Mouse (Mus musculus) gonadal fat pad, adult 2 months (tissue): ENCODE measurements around the gene Esrp2. TPM values are rescaled to one million over a fixed set of nuclear protein-coding genes. Genes with fewer than 3 reads are reported as not detected.

ENCODE experiments used
- DNase-seq: peaks from one replicate; pipeline ENCODE4 v3.0.0-alpha.2; 2012; ENCODE audit warnings: low read depth
- polyA plus RNA-seq: library from polyadenylated mRNA; depleted of rRNA; stranded (reverse); fragments of >200 nt; gene quantifications from 2 replicates; pipeline ENCODE4 v1.2.3, GENCODE M21; 2012

Gene Esrp2
- polyA plus RNA-seq, 1 experiment: 59.5 TPM

DNA sequence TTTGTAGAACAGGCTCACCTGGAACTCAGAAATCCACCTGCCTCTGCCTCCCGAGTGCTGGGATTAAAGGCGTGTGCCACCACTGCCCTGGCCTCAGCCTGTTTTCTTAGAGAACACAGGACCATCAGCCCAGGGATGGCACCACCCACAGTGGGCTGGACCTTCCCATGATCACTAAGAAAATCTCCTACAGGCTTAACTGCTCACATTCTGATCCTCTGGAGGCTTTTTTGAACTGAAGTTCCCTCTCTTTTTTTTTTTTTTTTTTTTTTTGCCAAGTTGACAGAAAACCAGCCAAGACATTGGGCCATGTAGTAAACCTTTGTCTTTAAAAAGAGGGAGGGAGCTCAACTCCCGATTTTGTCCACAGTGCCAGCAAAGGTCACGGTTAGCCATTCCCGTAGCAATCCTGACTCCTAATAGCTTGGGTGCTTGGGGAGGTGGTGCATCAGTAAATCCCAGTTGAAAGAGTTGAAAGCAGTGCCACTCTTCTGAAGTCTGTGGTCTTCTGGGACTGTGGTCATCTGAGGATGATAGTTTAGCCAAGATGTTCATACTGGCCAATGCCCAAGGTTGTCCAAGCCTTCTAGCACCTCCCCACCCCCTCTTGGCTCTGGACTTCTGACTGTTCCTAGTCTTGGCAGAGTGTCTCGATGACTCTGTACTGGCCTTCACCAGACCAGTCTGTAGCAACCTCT lies 11.2 kb upstream of the Esrp2 start:
- peak; percentile 68 for DNase-seq

DNA sequence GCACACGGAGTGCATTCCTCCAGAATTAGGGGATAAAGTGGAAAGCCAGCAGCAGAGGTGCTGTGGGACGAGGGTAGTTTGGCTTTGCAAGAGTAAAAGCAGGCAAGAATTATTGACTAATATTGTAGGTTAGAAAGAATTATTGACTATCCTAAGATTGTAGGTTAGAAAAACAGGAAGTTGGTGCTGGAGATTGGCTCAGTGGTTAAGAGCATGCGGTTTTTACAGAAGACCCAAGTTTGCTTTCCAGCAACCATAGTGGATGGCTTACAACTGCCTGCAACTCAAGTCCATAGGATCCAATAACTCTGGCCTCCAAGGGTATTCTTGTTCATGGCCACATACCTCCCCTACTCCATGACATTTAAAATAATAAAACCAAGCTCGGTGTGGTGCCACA lies 9.2 kb upstream of the Esrp2 start:
- no peak for DNase-seq

DNA sequence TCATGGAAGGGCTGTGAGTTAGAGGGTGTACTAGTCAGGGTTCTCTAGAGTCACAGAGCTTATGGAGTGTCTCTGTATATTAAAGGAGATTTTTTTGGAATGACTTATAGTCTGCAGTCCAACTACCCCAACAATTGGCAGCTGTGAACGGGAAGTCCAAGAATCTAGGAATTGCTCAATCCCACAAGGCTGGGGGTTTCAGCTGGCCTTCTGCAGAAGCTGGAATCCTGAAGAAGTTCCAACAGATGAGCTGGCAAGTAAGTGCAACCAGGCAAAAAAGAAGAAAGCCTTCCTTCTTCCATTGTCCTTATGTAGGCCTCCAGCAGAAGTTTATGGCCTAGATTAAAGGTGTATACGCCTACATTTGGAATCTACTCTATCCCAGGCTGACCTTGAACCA lies 8.6 kb upstream of the Esrp2 start:
- peak; percentile 84 for DNase-seq

DNA sequence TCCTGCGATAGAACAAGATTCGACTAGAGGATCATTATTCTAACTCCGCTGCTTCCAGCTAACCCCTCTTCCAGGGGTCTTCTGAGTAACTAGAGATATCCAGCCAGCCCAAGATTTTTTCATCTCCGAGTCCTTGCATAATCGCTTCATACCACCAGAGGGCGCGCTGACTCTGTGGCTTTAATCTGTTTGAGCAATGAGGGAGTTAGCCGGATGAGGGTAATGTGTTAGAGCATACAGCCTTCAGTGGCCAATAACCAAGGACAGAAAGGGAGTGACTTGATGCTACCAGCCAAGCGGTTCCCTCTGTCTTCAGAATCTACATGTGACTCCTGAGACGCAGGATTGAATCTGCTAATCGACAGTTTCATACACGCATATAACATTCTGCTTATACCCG lies 4.0 kb upstream of the Esrp2 start:
- no peak for DNase-seq

DNA sequence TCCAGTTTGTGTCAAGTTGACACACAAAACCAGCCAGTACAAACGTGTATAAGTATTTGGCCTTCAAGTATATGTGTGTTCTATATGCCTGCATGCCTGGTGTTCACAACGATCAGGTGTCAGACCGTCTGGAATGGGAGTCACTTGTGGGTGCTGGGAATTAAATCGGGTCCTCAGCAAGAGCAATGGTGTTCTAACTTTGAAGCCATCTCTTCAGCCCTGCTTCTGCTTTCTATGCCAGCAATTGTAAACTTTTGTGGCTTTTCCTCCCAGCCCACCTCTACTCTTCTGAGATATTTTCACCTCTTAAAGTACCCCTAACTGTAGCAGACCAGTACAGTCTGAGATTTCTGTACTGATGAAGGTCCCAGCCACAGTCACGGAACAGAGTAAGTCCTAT lies 3.4 kb upstream of the Esrp2 start:
- DNase-seq: no peak

DNA sequence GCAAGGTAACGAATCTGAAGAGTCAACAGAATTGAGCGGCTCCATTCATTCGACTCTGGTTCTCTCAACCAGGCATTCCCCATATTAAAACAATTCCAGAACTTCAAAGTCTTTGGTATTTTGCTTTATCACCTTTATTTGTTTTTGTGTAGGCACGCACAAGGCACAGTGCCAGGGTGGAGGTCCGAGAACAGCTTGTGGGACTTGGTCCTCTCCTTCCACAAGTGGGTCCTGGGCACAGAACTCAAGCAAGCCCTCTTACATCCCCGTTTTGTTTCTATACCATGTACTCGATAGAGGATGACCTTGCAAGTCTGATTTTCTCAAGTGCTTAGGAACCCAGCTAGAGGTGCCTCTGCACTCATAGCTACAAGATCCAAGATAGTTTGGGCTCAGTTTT lies 1.8 kb upstream of the Esrp2 start:
- DNase-seq: no peak

DNA sequence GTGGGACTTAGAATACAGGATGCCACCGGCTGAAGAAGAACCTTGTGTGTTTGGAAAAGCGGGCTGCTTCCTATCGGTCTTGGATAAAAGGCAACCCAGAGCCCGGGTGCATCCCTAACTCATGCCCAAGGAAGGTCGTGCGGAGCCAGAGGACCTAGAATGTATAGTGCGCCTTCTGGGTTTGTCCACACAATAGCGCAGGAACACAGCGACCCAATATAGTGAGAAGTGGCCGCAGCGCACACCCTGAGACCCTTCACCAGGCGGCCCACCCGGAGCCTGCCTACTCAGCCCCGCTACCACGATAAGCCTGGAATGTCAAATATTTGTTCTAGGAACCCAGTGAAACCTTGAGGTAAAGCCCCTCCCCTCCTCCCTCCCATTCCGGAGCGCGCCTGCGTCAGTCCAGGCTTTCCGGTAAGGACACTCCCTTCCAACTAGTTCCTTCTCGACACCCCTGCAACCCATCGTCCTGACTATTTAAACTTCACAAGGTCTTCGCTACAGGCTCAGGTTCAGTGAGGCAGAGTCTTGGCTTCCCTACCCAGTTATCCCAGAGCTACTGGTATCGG lies 1.2 kb upstream of the Esrp2 start:
- no peak for DNase-seq

DNA sequence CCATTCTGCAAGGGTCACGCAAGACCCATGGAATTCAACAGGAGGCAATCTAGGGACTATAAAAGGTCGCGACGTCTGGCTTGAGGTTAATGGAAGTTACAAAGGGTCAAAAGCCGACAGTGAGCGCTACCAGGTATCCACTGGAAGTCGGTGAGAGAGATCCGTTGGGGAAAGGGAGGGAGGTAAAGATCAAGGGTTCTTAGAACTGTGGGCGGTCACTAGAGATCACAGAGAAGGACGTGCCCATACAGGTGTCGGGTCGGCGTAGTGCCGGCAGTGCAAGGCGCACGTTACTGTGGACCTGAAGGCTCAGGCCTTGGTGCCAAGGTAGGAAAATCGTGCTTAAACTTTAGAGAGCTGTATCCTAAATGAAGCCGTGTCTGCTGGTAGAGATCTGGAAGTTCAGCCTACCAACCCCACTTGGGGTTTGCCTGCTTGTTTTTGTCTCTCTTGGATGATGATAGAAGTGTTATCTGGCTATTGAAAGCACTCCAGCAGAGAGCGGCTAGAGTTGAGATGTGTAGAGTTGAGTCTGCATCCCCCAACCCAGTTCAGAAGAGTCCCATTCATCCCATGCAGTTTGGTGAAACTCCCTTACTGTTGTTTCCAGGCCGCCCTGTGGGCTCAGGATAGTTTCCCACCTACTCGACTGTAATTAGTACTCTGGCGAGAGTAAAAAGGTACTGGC lies 588 bp upstream of the Esrp2 start:
- no peak for DNase-seq

DNA sequence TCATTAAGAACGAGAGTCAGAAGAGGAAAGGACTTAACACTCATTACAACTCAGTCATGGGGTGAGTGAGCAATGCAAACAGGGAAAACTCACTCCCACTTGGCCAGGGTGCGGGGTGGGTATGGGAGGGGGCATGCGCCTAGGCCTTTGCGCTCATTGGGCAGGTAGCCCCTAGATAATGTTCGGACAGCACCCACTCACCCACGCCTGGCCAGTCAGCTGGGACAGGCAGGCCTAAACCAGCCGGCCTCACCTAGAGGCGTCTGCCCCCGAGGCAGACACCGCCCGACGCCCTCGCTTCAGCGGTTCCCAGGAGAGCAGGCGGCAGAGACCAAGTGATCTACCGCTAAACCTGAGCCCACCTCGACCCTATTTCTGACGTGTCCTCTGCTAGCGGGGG lies 1.1 kb downstream of the Esrp2 start:
- no peak for DNase-seq

DNA sequence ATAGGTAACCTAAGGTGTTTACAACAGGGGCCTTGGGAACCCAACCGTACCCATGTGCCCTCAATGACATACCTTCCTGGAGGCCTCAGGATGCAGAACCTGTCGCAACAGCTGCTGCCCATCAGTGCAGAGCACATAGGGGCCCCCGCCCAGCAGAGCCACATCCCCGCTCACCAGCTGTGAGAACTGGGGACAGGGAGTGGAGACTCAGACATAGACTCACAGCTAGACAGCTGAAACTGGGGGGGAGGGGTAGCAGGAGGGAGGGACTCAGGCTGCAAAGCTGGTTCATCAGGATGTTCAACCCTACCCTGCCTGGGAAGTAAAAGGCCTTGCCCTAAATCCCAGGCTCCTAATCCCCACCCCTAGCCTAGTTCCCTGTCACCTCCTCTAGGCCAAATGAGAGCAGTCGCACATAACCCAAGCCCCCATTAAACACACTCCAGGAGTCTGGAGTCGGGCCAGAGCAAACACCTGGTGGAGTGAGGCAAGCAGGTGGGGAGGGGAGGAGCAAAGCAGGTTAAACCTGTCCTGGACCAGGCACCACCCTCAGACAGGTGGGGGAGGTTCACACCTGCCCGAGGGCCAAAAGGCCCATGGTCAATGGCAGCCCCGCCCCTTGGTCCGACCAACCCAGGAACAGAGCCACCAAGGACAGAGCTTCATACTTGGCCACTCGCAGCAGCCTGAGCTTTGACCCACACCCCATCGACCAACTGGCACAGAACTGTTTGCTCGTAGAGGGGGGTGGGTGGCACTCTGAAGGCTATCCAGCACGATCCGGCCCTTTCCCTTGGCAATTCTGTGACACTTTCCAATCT lies 1.8 kb downstream of the Esrp2 start:
- DNase-seq: peak; percentile 99

DNA sequence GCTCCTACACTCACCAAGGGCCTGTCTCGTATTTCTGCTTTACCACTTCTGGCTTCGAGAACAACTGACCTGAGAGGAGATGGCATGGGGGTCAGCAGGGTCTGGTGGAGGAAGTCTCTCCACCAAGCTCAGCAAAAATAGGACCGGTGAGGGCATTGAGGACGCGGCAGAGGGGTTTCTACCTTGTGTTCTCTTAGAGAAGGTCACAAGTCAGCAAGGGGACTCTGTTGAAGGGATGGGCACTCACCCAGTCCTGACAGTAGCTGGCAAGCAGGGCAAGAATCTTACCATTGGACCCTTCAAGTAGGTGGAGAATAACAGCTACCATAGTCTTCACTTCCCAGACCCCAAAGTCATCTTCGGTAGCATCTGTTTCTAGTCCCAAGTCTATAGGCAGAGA lies 2.8 kb downstream of the Esrp2 start:
- no peak for DNase-seq

DNA sequence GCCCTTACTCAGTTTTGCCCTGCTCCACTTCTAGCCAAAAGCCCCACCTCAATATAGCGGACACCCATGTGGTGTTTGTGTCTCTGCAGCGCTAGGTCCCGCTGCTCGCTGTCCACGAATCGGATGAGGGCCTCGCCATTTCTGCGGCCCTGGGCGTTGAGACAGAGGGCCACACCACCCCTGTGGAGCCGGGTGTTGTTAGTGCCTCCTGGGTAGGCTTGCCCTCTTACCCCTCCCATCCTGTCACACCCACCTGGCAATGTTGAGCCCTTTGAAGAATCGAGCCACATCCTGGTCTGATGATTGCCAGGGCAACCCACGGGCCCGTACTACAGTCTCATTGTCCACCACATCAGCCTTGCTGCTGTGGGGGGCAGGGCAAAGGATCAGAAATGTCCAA lies 3.2 kb downstream of the Esrp2 start:
- no peak for DNase-seq

DNA sequence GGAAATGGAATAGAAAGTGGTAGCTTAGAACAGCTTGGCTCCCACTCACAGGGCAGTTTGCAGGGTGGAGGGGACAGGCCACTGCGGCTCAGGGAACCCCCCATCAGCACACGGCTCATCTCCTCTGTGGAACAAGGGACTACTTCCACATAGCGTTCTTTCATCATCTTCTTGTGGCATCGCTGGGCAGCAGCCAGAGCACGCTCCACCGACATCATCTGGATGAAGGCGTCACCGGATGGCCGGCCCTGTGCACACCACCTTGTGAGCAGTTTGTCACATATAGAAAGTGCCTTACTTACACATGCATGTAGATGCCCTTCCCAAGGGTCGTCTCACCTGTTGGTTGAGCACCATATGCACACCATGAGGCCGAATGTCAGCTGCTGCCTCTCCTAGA lies 4.4 kb downstream of the Esrp2 start:
- DNase-seq: no peak

DNA sequence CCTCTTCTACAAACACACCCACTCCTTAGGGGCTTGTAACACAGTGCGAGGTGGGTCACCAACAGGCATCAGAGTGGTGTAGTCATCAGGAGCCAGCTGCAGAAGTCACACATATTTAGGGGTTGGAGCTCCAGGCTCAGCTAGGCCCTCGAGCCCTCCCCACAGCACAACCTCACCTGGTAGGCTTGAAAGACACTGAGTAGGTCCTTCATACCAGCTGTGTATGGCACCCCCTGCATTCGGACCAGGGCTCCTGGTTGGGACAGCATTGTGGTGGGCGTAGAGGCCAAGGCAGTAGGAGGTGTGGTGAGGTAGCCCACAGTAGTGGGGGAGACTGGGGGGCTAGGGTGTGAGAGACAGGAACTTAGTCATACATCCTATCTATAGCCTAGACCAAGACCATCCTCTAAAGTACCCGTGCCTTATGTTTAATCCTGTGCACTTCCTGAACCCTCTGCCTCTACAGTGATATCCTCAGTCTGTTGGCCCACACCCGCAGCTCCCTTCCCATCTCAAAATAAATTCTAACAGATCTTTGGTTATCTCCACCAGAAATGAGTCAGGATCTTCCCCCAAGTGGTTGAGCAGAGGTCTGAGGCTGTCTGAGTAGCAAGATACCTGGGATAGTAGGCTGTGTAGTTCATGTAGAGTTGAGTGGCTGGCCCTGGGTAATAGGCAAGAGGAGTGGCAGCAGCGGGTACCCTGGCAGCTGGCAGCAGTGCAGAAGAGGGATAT lies 5.1 kb downstream of the Esrp2 start:
- DNase-seq: no peak

DNA sequence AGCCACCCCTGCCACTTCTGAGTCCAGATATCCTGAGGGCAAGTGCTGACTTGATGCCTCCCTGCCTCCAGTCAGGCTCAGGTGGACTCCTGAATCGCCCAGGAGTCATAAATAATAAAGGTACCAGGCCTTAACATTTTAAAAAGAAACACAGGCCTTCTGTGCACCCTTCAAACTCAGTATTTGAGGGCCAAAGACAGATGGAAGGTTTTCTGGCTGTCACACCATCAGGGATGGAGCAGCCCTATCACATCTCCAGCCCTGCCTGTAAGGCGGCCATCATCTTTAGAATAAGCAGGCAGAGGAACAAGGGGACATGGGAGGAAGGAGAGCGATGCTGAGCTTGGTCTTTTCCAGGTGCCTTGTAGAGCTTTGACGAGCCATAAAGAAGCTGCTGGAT lies 5.8 kb downstream of the Esrp2 start:
- DNase-seq: no peak

DNA sequence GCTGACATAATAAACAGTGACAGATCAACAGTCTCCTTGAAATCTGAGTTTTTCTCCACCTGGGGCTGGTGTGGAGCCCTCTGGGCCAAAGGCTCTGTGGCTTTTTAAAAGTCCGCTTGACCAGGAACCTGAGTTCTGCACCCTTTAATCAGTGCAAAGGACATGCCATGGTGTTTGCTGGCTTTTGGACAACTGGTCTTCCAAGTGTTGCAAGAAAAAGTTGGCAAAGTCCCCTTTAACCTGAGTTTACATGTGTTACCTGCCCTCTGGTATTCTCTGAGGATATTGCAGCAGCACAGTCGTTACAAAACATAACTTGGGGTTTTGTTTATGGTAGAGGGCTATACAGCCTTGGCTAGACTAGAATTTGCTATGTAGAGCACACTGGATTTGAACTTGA lies 6.3 kb downstream of the Esrp2 start:
- DNase-seq: peak; percentile 67

DNA sequence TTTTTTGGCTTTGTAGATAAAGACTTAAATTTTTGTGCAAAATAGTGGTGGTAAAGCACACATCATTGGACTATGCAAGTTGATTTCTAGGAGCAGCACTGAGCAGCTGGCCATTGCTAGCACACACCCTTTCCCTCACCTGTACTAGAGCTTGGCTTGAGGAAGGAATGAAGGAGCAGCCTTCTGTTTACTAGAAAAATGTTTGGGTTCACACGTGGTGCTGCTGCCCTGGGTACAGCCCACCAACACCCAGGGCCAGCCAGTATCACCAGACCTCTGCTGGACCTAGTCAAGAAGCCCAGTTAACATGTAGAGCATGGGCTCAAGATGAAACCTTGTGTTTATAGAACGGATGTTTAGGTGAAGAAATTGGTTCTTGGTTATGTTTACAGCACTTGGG lies 6.8 kb downstream of the Esrp2 start:
- DNase-seq: no peak

DNA sequence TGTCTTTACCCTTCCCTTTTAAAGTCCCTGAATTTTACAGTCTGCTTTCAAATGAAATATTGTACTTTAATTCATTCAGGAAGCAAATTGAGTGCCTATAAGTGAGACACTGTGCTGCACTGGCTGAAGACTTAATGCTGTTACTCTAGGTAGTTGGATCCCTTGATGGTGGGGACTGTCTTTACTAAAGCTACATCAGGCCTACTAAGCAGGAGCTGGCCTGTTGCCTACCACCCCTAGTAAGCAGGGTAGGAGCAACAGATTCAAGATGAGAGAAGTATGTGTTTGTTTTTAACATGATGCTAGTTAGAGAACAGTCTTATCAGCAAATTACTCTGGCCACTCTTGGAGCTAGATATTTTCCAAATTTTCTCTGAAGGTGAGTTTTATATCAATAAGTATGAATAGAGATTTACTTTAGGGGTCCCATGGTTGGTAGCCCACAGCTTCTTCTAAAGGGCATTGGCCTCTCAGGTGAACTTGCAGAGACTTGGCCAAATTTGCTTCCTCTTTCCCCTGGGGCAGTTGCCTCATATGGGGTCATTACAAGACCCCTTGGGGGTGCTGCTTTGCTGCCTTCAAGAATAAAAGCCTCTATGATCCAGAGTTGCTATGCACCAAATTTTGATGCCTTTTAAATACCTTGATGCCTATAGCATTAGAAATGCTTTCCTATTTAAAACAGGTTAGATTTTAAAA lies 7.4 kb downstream of the Esrp2 start:
- DNase-seq: no peak

DNA sequence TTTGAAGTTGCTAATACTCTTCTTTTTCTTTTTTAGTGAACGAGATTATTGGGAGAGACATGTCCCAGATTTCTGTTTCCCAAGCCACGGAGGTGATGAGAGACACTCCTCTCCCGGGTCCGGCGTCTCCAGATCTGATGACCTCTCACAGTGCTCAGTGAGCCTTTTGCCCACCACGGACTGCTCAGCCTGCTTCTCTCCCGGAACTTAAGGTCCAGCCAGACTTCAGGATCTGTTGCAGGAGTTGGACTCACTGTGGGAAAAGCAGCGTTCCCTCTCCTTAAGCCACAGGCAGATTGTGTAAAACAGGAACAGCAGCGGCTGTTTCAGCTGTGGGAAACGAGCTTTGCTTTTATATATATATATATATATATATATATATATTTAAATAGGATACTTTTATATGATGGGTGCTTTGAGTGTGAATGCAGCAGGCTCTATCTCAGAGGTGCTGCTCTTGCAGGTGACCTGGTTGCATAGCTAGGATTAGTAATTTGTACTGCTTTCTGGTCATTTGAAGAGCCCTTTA lies 8.8 kb downstream of the Esrp2 start:
- no peak for DNase-seq

DNA sequence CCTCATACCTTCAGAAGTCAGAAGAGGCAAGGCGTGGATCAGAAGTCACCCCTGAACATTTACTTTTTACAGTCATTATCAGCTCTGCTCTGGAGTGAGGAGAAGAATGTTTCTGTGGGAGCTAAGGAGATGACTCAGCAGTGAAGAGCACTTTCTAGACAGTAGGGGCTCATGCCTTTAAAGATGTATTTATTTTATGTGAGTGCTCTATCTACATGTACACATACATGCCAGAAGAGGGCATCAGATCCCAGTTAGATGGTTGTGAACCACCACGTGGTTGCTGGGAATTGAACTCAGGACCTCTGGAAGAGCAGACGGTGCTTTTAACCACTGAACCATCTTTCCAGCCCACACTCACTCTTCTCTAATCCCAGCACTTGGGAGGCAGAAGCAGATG lies 9.7 kb downstream of the Esrp2 start:
- DNase-seq: no peak

DNA sequence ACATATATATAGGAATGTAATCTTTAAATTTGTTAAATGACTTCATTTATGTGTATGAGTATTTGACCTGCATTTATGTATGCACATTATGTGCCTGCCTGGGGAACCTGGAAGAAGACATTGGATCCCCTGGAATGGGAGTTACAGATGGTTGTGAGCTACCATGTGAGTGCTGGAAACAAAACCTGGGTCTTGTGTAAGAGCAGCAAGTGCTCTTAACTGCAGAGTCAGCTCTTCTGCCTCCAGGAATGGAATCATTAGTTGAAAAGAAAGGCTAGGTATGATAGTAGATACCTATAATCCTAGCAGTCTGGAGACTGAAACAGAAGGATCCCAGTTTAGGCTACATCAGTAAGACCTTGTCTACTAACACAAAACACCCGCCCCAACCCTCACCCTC lies 10.7 kb downstream of the Esrp2 start:
- DNase-seq: no peak
